Mouse (Mus musculus): Measurements from ENCODE around the gene Kif2a. TPM values are rescaled to one million over a fixed set of nuclear protein-coding genes. Genes with fewer than 3 reads are reported as not detected.
A peak's percentile ranks its signal among the peaks of the same experiment; 100 is the strongest.
"Not testable (repeated sequence)": the region's sequence is repeated elsewhere in the genome, so short reads cannot be mapped to it uniquely, and the experiment has no call there.

Kif2a gene
- polyA plus RNA-seq, 1 experiment: 24.2 TPM

DNA sequence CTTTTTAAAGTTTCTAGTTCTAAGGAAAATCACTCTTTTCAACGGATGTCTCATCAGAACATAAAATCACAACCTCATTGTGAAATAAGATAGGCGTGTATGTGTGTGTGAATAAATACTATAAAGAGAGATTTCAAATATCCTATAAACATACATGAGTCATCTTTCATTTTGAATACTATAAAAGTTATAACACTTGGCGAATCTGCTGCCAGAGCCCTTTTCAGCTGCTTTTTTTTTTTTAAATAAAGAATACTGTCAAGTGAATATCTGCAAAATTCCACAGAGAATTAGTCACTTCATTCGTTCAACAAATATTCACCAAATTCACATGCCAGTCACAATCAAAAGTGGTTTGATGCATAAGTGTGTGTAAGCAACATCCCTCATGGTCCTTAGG, 13.2 kb upstream of the Kif2a start:
- Histone ChIP-seq H3K4me1 (ENCODE audit: control insufficient read depth, insufficient read depth, insufficient read length, low read length) (no peaks in the 10 kb centered on the region), H3K27ac (replicated peaks; ENCODE audit: low read depth, low read length) (no peak overlapping the region), H3K4me3 (ENCODE audit: insufficient read depth, low read depth, low read length) (no peak overlapping the region)

- no peaks in the 10 kb centered on the region for H3K4me1 ChIP-seq (ENCODE audit: control insufficient read depth, insufficient read depth, insufficient read length, low read length)
- H3K4me3 ChIP-seq (ENCODE audit: insufficient read depth, low read depth, low read length): no peak overlapping the region
- no peak overlapping the region for H3K27ac ChIP-seq (replicated peaks; ENCODE audit: low read depth, low read length)
These were observed 12.3 kb upstream of the Kif2a start for GRCm38 (mm10) chr13:107034028-107034920.

GRCm38 (mm10) chr13:107031228-107031627, 9.3 kb upstream of the Kif2a start:
- H3K4me1 ChIP-seq (ENCODE audit: control insufficient read depth, insufficient read depth, insufficient read length, low read length): no peaks in the 10 kb centered on the region
- H3K4me3 ChIP-seq (ENCODE audit: insufficient read depth, low read depth, low read length): no peak overlapping the region
- H3K27ac ChIP-seq (replicated peaks; ENCODE audit: low read depth, low read length): no peak overlapping the region

GRCm38 (mm10) chr13:107027218-107027617, 5.3 kb upstream of the Kif2a start:
- Histone ChIP-seq H3K4me3 (ENCODE audit: insufficient read depth, low read depth, low read length) (no peak overlapping the region), H3K27ac (replicated peaks; ENCODE audit: low read depth, low read length) (no peak overlapping the region), H3K4me1 (ENCODE audit: control insufficient read depth, insufficient read depth, insufficient read length, low read length) (no peaks in the 10 kb centered on the region)

GRCm38 (mm10) chr13:107025663-107026062, 3.7 kb upstream of the Kif2a start:
- no peaks in the 10 kb centered on the region for H3K4me1 ChIP-seq (ENCODE audit: control insufficient read depth, insufficient read depth, insufficient read length, low read length)
- H3K4me3 ChIP-seq (ENCODE audit: insufficient read depth, low read depth, low read length): no peak overlapping the region
- no peak overlapping the region for H3K27ac ChIP-seq (replicated peaks; ENCODE audit: low read depth, low read length)

GRCm38 (mm10) chr13:107022266-107023171, 593 bp upstream of the Kif2a start:
- peak overlapping the region; percentile 64 for H3K27ac ChIP-seq (replicated peaks; ENCODE audit: low read depth, low read length)

GRCm38 (mm10) chr13:107019443-107019842, 2.5 kb downstream of the Kif2a start:
- Histone ChIP-seq H3K4me3 (ENCODE audit: insufficient read depth, low read depth, low read length) (no peak overlapping the region), H3K27ac (replicated peaks; ENCODE audit: low read depth, low read length) (no peak overlapping the region), H3K4me1 (ENCODE audit: control insufficient read depth, insufficient read depth, insufficient read length, low read length) (peaks cover 4% of the 10 kb centered on the region)

More at GRCm38 (mm10) chr13:107022266-107023171, 593 bp upstream of the Kif2a start:
- Histone ChIP-seq H3K4me3 (ENCODE audit: insufficient read depth, low read depth, low read length) (peak overlapping the region; percentile 98), H3K4me1 (ENCODE audit: control insufficient read depth, insufficient read depth, insufficient read length, low read length) (no peaks in the 10 kb centered on the region)

GRCm38 (mm10) chr13:107013926-107014325, 8.0 kb downstream of the Kif2a start:
- no peak overlapping the region for H3K27ac ChIP-seq (replicated peaks; ENCODE audit: low read depth, low read length)
- H3K4me1 ChIP-seq (ENCODE audit: control insufficient read depth, insufficient read depth, insufficient read length, low read length): peaks cover 13% of the 10 kb centered on the region
- H3K4me3 ChIP-seq (ENCODE audit: insufficient read depth, low read depth, low read length): no peak overlapping the region

GRCm38 (mm10) chr13:107011618-107012017, 10.3 kb downstream of the Kif2a start:
- no peak overlapping the region for H3K4me3 ChIP-seq (ENCODE audit: insufficient read depth, low read depth, low read length)
- H3K4me1 ChIP-seq (ENCODE audit: control insufficient read depth, insufficient read depth, insufficient read length, low read length): peaks cover 13% of the 10 kb centered on the region
- no peak overlapping the region for H3K27ac ChIP-seq (replicated peaks; ENCODE audit: low read depth, low read length)

- Histone ChIP-seq H3K4me3 (ENCODE audit: insufficient read depth, low read depth, low read length) (no peak overlapping the region), H3K4me1 (ENCODE audit: control insufficient read depth, insufficient read depth, insufficient read length, low read length) (peaks cover 2% of the 10 kb centered on the region; the same call in 1 of the 2 replicates), H3K27ac (replicated peaks; ENCODE audit: low read depth, low read length) (no peak overlapping the region)
These were observed 13.8 kb downstream of the Kif2a start for GRCm38 (mm10) chr13:107008174-107008573.

GRCm38 (mm10) chr13:107003211-107003610, 18.7 kb downstream of the Kif2a start:
- H3K4me3 ChIP-seq (ENCODE audit: insufficient read depth, low read depth, low read length): no peak overlapping the region
- peaks cover 3% of the 10 kb centered on the region; the same call in 1 of the 2 replicates for H3K4me1 ChIP-seq (ENCODE audit: control insufficient read depth, insufficient read depth, insufficient read length, low read length)
- no peak overlapping the region for H3K27ac ChIP-seq (replicated peaks; ENCODE audit: low read depth, low read length)

GRCm38 (mm10) chr13:106998671-106999070, 23.3 kb downstream of the Kif2a start:
- Histone ChIP-seq H3K27ac (replicated peaks; ENCODE audit: low read depth, low read length) (no peak overlapping the region), H3K4me3 (ENCODE audit: insufficient read depth, low read depth, low read length) (no peak overlapping the region), H3K4me1 (ENCODE audit: control insufficient read depth, insufficient read depth, insufficient read length, low read length) (peaks cover 5% of the 10 kb centered on the region; the same call in 1 of the 2 replicates)

GRCm38 (mm10) chr13:106998026-106998425, 23.9 kb downstream of the Kif2a start:
- Histone ChIP-seq H3K4me1 (ENCODE audit: control insufficient read depth, insufficient read depth, insufficient read length, low read length) (peaks cover 5% of the 10 kb centered on the region; the same call in 1 of the 2 replicates), H3K27ac (replicated peaks; ENCODE audit: low read depth, low read length) (no peak overlapping the region), H3K4me3 (ENCODE audit: insufficient read depth, low read depth, low read length) (no peak overlapping the region)

- H3K4me3 ChIP-seq (ENCODE audit: insufficient read depth, low read depth, low read length); H3K4me1 ChIP-seq (ENCODE audit: control insufficient read depth, insufficient read depth, insufficient read length, low read length); H3K27ac ChIP-seq (replicated peaks; ENCODE audit: low read depth, low read length): not testable (repeated sequence)
These were observed 24.4 kb downstream of the Kif2a start for GRCm38 (mm10) chr13:106997557-106997956.

GRCm38 (mm10) chr13:106996891-106997290, 25.0 kb downstream of the Kif2a start:
- Histone ChIP-seq H3K4me1 (ENCODE audit: control insufficient read depth, insufficient read depth, insufficient read length, low read length) (peaks cover 5% of the 10 kb centered on the region; the same call in 1 of the 2 replicates), H3K27ac (replicated peaks; ENCODE audit: low read depth, low read length) (no peak overlapping the region), H3K4me3 (ENCODE audit: insufficient read depth, low read depth, low read length) (no peak overlapping the region)
